Mouse (Mus musculus) common myeloid progenitor, adult 5-6 weeks (primary cell): ENCODE data around the gene Pip4k2c. TPM values are rescaled to one million over a fixed set of nuclear protein-coding genes. Genes with fewer than 3 reads are reported as not detected.
A peak's percentile ranks its signal among the peaks of the same experiment; 100 is the strongest.

Source experiments
- ATAC-seq: replicated peaks from 2 replicates; pipeline ENCODE4 v1.8.0; 2016; ENCODE audit warnings: low read depth, mild to moderate bottlenecking, moderate TSS enrichment, inconsistent platforms; ENCODE audit not compliant: poor library complexity, severe bottlenecking
- total RNA-seq: library from RNA; stranded (forward); fragments of 200-1000, 187-1606 nt; gene quantifications from 2 replicates; pipeline ENCODE4 v1.2.3, GENCODE M21; 2017

The Pip4k2c gene
- total RNA-seq, 1 experiment from 2014 or later, result 18.7 TPM

GRCm38 (mm10) chr10:127190398-127191190, 20.8 kb downstream of the Pip4k2c start:
- ATAC-seq, result no peak

GRCm38 (mm10) chr10:127189651-127190381, 21.6 kb downstream of the Pip4k2c start, which contains the start of gene Arhgef25:
TSS of gene Arhgef25 (minus strand) at chr10:127190083.
- no peak for ATAC-seq

DNA sequence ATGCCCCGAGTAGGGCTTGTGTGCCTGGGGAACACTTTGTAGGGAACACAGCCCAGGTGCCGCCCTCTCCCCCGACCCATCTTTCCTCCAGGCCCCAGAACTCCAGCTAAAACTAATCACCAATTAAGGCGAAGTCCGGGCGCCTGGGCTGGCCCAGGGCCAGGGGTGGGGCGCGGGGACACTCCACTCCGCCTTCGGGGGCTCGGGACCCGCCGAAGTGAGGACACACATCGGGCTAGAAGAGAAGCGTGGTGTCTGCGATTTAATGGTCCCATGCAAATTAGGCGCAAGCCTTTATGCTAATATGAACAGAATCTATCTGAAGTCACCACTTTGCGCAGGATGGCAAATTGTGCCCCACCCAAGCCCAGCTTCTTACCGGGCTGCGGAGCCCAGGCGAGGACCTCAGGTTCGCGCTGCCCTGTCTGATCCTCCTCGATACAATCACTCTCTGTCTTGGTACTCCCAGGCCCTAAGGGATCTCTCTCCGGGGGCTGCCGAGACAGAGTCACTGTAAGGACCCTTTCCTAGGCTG, 22.2 kb downstream of the Pip4k2c start:
- ATAC-seq, result peak; percentile 46

DNA sequence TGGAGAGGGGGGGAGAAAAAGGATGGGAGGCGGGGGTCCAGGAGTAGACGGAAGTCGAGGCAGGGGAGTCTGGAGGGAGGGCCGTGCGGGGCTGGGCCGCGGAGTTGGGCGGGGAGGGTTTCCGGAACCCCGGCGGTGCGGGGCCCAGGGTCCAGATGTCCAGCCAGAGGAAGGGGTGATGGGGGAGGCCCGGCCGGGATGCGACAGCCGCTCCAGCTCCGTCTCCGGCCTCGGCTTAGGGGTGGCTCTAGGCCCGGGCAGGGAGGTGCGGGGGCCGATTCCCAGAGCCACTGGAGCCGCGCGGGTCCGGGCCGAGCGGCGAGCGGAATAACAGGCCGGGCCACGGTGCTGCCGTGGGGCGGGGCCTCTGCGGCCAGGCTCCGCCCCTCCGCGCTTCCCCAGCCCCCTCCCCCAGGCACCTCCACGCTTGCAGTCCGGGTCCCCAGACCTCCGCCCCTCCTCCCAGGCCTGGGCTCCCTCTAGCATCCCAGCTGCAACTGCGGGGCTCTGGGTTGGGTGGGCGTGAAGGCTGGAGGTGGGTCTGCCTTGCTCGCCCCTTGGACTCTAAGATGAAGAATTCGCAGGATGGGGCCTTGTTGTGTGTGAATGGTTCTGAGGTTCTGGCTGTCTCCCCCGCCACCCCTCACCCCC, 22.8 kb downstream of the Pip4k2c start:
- no peak; the same call in 1 of the 2 replicates for ATAC-seq

- ATAC-seq, result no peak
Measured at GRCm38 (mm10) chr10:127188079-127188453, 23.3 kb downstream of the Pip4k2c start.

GRCm38 (mm10) chr10:127187371-127188078, 23.9 kb downstream of the Pip4k2c start:
- ATAC-seq, result no peak

DNA sequence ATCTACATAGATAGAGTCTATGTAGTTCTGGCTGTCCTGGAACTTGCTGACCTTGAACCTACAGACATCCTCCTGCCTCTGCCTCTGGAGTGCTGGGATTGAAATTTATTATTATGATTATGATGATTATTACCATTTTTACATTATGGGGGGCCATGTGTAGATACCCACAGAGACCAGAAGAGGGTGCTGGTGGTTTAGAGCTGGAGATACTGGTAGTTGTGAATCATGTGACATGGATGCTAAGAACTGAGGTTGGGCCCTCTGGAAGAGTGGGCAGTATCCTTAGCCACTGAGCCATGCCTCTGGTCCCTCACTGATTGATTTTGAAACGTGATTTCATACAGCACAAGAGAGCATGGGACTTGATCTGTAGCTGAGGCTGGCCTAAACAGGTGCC, 24.9 kb downstream of the Pip4k2c start:
- ATAC-seq, result no peak

- ATAC-seq, result no peak
Measured at GRCm38 (mm10) chr10:127185506-127185905, 25.9 kb downstream of the Pip4k2c start.

- no peak for ATAC-seq
Measured at GRCm38 (mm10) chr10:127185101-127185500, 26.3 kb downstream of the Pip4k2c start.

GRCm38 (mm10) chr10:127183759-127184158, 27.6 kb downstream of the Pip4k2c start:
- ATAC-seq, result 0 out of 2 replicates have a peak, but pooled peaks have one; percentile 24

DNA sequence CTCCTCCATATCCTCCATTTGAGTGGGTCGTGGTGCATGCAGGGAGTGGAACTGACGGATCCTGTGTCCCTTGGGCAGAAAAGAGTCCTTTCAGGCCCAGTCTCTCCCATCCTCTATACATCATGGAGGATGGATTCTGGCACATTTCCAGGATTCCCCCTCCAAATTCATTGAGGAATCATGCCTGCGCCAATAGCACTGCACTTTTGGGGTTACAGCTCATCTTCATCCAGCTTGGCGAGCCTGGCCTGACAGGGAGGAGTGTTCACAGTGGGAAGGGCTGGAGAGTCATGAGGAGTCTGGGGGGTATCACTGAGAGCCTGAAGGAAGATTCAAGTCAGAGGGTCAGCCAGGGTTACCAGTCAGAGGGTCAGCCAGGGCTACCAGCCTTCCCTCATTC, 28.8 kb downstream of the Pip4k2c start:
- no peak for ATAC-seq

GRCm38 (mm10) chr10:127181566-127181965, 29.8 kb downstream of the Pip4k2c start:
- ATAC-seq, result no peak

DNA sequence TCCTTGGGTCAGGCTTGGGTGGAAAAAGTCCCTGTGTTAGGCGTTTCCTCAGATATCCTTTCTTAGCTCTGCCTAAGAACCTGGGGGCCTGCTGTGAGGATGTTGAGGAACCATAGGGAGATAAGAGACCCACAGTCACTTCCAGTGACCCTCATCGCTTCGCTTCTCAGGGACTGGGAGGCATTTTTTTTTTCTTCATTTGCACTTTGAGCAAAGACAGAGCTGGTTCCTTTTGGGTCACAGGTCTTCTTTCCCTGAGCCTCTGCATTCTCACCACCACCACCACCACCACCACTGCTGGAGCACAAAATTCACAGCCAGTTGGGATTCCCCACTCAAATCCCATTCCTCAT, 30.7 kb downstream of the Pip4k2c start:
- no peak for ATAC-seq

DNA sequence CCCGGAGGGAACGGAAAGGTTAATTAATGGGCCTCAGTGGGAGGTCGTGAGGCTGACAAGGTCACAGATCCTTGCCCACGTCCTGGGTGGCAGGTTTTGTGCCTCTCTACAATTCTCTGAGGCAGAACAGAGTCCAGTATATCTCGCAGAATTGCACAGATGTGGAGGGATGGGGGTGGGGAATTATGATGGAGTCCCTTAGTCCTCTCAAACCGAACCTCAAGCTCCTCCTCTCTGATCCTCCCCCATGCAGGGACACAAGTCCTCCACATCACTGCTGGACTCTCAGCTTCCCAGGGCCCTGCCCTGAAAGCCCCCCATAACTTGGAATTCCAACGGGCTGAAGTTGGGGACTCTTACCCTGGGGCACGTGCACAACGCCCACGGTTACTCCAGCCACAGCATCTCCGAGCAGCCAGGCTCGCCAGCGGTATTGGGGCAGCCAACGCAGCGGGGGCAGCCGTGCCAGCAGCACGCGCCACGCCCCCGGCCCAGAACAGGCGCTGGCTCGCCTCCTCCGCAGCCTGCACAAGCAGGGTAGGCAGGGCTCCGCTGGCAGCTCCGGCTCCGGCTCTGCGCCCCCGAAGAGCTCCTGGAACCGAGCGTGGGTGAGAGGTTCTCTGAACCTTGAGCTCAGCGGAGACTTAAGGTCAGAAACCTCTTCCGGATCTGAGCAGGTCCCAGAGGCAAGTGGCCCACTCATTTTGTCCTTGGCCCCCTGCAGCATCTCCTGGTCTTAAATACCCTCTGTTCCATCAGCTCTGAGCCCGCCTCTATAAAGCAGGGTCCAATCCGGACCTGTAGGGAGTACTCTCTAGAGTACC, 31.3 kb downstream of the Pip4k2c start, which contains the start of gene Slc26a10:
TSS of gene Slc26a10 (minus strand) at position 775 of the 824 bp plus-strand sequence.
- ATAC-seq, result no peak

DNA sequence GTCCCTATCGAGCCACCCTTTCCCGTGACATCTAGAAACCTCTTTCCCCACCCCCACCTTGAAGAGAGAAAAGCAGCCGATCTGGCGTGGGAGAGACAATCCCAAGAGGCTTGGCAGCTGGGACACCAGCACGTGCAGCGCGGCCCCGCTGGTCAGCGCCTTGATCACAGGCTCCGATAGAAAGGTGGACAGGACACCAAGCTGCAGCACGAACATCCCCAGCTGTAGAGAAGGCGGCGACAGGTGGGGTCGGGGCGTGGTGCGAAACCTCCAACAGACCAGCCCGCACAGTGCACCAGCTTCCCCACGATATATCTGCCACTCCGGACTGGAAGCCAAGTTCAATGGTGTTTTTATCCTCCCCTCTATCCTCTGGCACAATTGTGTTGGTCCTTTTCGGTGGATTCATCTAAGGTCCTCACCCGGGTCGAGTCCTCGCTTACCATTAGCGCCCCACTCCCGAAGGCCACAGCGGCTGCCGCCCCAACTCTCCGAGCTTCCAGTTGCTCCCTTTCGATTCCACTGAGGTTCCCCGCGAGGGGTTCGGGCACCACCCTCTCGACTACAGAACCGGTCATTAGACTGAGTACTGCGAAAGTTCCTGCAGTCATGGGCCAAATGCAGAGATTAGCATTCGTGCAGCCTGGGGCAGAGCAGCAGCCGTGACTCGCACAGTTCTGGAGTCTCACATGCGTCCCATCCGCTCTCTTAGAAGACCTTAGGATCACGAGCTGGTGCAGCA, 32.9 kb downstream of the Pip4k2c start:
- ATAC-seq, result peak; percentile 12

DNA sequence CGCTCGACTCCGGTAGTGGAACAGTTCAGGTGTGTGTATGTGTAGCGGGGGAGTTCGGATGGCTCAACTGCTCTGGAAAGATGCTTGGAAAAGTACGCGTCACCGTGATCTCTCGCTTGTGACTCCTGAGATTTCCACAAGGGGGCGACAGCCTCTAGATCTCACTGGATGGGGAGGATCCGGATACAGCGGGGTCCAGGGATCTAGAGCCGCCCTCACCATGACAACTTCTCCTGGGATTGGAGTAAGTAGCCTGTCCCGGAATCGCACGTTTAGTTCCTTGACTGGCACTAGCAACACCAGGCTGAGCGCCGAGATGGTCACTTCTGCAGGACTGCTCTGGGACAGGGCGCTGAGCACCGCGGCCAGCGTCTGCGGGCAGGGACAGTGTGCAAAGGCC, 33.7 kb downstream of the Pip4k2c start:
- peak; percentile 75 for ATAC-seq

GRCm38 (mm10) chr10:127177235-127177634, 34.1 kb downstream of the Pip4k2c start:
- ATAC-seq, result 0 out of 2 replicates have a peak, but pooled peaks have one; percentile 3

DNA sequence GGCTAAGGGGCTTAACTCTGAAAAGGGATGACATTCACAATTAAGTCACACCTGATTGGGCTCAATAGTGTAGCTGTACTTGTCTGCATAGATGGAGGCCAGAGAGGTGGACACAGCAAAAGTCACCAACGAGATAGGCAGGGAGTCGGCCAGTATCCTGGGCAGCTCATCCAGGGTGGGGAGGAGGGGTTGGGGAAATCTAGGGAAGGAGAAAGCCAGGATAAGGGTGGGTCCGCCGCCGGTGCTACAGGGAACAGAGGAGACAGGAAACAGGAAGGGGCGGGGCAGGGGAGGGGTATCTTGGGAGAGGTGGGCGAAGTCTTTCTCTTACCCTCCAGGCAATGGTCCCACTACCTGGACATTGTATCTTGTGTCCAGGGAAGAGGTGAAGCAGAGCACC, 34.6 kb downstream of the Pip4k2c start:
- ATAC-seq, result no peak
